Mouse (Mus musculus) gastrocnemius, adult 8-10 months (tissue): ENCODE measurements at regions not wholly inside any gene's neighbourhood (a gene's known extent, or its start where the extent isn't known, plus 50 kb on each side); places are given as distances from the start of the nearest gene placed in this dataset.

ENCODE experiments used
- DNase-seq, 2 experiments: peaks; one replicate each; pipeline ENCODE4 v3.0.0; 2022; ENCODE audit warnings: low spot score in 2 of 2

DNA sequence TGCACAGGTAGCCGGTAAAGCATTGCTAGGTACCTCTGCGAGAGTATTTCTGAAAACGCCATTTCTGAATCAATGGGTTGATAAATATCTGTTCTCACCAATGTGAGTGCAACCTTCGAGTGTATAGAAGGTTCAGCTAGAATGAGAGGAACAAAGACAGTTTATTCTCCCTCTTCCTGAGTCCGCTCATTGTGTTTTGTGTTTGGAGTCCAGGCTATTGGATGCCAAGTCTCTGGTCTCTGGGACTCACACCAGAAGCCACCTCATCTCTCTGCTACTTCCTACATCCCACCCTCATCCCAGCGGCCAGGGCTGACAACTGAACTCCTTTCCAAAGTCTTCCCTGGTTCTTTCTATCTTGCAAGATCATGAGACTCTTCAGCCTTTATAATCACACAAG, 62.7 kb downstream of the Lrrc30 start:
- no peak for DNase-seq

DNA sequence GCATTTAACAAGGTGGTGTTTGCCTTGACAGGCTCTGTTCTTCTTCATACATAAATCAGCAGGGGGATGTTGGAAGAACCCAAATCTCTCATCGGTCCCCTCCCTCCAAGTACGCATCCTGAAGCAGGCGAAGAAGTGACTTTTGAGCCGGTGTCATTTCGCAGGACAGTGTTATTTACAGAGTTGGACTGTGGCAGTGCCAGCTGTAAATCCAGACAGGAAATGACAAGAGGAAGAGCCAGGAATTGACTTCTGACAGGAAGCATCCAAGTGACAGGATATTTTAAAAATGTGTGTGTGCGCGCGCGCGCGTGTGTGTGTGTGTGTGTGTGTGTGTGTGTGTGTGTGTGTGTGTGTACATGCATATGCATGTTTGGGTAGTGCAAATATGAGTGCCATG, 66.3 kb downstream of the Lrrc30 start:
- DNase-seq, result no peak

DNA sequence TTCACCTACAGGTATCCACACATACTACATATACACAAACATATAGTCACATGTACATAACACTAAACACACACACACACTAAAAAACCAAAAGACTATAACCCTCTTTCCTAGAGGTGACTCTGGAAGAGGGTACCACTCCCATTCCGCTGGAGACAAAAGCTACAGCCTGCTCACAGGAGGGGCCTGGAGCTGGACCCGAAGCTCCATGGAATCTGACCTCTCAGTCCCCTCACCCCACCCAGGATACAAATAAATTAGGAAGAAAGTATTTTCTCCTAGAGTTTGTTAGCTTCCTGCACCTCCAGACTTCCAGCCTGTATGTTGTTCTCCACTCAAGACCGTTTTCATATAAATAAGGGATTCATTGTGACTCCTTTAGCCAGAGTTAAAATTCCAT, 66.8 kb downstream of the Lrrc30 start:
- no peak for DNase-seq

DNA sequence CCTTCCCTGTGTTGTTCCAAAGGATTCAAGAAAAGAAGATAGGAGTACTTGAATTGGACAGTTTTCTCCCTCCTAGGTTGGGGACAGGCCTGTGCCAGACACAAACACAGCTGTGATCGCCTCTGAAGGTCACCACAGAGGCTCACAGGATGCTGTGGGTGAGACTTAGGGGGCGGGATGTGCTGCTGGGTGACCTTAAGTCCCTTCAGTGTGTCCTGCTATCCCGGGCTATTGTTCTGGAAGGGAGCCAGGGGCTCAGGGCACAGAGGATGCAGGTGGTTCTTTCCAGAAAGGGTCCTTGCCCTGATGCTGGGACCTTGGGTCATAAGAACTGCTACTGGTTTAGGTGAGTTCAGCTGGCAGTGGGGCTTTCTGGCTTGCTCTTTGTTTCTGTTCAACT, 67.7 kb downstream of the Lrrc30 start:
- no peak for DNase-seq

DNA sequence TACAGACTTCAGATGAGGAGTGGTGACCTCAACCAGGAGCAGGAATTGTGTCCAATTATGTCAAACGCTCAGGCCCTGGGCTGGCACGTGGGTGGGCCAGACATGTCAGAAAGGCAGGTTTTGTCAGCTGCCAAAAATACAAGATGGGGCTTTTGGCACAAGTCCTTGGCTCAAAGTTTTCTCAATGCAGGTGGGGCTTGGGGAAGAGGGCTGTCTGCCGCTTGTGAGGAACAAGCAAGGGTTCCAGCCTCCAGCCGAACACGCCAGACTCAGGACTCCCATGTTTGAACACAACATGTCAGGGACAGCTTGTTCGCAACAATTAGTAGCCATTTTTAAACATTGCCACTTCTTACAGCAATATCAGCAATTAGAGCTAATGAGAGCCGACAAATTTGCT, 69.5 kb downstream of the Lrrc30 start:
- DNase-seq, result no peak

DNA sequence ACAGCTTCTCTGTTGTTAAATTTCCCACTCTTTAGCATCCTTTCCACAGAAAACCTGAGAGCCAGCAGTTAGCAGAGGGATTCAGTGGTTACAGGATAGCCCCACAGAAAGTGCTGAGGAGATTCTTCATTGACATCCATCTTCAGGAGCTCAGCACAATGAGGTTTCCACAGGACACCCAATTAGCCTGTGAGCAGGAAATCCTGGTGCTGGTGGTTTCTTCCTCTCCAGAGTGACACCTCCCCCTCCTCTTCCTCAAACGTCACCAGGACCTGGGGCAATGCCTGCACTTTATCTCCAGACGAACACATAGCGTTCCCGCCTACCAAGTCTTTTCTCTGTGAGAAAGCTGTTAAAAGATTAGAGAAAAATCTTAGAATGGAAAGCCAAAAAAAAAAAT, 70.7 kb downstream of the Lrrc30 start:
- DNase-seq, result no peak

DNA sequence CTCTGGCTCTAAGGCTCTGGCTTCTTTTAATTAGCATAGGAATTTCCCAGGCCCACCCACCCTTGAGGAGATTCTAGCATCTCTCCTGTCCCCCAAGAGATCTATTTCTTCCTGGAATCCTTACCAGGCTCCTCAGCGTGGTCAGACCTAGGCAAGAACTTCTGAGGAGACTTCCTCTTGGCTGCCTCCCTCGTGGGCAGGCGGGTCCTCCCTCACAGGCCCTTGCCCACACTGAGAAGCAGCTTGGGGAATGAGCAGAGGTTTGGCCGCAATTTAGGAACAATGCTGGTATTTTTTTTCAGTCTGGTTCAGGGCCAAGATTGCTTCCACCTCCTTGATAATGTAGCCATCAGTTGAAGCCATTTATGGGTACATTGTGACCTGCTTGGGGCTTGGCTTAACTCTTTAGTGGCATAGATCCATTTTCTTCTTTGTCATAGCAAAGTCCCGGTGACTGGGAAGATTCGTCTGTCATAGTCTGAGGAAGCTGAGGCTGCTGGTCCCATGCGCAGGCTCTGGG, 75.1 kb downstream of the Lrrc30 start:
- no peak for DNase-seq

DNA sequence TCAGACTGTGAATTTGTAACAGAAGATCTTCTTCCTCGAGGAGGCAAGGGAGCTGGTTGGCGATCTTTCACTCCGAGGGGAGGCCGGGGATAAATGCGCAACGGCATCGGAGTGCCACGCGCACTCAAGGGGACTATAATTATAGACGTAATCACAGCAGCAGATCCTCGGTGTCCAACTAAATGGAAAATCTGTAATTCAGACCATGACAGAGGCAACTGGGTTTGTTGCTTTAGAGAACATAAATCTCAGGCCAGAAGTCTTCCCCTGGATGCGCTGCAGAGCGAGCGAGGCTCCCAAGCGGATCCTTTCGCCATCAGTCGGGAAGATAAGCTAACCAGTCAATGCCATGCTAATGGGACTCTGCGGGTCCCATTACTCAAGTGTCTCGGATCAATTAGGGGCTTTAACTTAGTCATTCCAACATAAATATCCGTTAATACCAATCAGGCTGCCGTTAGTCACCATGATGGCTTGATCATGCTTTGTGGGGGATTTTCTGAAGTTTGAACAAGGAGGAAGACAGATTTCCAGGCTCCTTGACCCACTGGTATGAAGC, 79.9 kb downstream of the Lrrc30 start:
- no peak for DNase-seq

DNA sequence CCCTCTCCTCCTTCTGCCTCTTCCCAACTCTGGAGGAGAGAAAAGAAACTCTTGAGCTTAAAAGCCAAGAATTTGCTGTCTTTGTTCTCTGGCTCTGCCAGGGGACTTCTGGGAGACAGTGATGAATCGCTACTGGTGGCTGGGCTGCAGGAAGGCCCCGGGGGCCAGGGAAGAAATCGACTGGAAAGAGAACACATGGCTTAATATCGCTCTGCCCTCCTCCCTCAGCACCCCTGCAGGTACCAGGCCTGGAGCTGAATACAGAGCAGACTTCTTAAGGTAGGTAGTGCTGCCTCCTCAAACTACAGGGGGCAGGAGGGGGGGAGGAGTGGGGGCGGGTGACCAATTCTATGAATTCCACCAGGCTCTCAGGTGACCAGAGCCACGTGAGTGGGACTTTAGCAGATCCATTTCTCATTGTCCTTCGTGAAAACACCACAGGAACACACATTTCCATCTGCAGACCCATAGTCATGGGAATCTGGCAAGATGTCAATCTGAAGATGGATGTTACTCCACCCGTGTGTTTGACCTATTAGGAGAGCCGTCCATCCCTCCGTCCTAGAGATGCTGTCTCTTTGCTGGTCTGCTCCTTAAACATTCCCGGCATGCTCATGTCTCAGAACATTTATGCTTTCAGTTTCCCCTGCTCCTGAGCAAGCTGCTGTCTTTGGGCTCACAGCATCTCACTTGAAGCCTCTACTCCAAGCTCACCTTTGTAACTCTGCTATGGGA, 83.4 kb downstream of the Lrrc30 start:
- DNase-seq, result no peak

DNA sequence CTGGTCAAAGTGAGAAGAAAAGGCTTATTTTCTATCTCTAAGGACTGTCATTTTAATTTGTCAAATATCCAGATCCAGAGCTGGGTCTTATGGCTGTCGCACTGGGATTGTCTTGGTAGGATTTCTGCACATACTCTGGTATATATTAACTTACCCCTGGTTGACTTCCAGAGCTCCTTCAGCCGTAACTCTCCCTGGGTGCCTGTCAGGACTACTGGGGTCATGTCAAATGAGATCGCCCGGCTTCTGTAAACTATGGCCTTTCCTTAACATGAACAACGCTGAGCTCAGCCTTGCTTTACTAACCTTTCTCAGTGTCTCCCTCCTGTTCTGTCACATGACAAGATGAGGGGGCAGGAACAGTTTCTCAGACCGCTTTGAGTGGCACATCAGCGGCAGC, 88.1 kb downstream of the Lrrc30 start:
- no peak for DNase-seq

DNA sequence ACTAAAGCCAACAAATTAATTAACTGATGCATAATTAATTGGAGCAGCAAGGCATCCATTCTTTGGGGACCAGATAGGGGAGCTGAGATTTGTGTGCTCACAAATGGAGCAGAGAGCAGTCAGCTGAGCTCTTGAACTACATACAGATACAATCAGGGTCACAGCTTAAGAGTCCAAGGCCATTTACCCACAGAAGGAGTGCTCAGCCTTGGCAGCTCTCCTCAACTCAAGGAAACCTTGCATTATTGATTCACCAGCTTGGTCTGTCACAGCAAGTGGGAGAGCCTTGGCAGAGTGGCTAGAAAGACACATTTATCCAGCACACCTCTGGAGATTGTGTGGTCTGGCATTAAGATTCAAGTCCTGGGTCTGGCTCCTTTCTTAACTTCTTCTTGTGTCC, 100.2 kb downstream of the Lrrc30 start:
- DNase-seq, result no peak

DNA sequence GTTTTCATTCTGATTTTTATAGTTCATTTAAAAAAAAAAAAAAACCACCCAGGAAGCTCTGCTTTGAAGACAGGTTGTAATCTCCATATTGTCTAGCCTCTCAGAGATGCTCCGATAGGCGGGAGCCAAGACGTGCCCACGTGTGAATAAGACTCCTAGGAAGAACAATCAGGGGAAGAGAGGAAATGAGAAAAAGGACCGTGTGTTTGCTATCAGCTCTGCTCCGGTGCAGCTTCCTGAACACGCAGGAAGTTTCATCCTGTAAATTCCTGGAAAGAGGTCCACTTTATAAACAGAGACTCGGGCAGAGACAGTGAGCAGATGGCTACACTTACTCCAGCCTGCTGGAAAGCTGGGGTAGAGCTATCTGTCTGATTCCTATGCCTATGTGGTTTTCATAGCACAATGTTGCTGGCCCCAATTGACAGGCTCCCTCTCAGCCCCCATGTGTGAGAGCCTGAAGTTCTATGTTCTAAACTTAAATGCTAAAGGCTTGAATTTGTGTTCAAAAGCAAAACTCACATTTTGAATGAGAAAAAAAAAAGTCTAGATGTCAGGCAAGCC, 111.6 kb downstream of the Lrrc30 start:
- no peak for DNase-seq

DNA sequence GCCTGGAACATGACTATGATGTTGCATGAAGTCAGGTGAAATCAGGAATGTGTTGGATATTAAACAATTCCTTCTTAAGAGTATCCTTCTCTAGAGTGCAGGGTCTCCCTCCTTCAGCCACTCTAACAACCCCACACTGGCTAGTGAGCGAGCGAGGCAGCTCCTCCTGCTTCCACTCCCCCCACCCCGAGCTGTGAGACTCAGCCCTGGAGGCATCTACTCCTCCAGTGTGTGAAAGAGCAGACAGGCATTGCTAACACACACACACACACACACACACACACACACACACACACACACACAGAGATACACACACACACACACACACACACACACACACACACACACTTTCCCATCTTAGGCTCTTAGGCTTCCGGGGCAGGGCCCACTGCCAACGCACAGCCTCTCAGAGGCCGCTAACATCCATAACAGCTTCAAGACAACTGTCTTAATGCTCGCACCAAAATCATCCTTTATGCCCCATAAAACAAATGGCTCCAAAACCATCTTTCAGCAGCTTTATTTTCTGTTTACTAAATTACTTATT, 116.8 kb downstream of the Lrrc30 start:
- DNase-seq, result no peak

DNA sequence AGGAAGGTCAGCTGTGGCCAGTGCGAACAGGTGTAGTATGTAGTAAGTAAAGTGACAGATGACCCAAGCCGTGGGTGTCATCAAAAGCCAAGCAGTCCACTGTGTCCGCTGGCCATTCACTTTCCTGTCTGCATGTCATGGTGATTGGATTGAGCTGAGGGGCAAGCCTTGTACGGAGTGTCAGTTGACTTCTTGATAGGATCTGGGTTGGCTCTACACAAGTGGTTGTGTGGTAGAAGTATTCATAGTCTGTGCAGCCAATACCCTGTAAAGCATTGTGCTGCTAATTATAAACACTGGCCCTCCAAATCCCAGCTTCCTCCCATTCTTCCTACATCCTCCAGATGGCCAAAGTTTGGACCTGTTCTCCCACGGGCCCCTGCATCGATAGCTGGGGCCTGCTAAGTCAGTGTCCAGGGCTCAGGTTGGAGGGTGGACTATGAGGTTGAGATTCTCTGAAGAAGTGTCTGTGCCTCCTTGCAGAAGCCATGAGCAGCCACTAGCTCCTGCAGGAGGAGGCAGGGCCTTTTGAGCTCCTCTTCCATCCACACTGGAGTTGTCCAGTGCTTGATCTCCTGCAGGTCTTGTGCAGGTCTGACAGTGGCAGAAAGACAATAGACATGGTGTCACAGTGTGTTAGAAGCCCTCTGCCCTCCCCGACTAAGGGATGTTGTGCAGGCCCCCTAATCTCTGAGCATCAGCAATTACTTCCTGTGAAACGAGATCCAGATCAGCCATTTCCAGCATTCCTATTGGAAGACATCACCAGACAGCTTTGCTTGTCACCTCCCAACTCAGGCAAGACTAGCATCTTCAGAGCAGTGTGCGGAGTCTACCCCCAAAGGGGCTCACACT, 117.9 kb downstream of the Lrrc30 start:
- no peak for DNase-seq

DNA sequence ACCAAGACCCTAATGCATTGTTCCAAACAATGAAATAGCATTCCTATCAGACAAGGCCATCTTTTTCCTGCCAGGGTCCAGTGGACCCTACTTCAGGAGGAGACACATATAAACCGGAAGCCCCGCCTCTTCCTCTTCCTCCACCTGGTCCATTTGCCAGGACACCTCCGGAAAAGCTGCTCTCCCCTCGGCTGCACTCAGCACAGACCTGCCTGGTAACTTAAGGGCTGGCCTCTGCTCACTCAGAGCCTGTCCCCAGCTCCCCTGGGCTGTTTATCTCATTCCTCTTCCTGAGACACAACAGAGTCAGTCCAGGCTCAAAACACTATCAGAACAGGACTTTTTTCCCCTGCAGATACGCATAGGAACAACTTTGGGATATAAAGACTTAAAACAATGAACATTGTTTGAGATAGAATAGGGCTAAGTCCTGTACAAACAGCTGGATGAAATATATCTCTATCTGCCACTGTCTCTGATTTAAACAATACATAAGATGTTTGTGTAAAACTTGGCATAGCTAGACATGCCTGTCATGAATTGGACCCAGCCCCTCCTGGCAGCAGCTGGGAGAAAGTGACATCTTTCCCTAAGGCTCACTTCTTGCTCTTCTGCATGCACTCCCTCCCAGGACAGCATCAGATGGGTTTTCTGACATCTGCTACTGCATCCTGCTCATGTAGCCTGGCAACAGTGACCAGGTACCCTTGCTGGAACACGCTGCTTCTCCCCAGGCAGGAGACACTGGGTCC, 119.6 kb downstream of the Lrrc30 start:
- DNase-seq, result peak in 1 of 2 experiments; percentile 19

DNA sequence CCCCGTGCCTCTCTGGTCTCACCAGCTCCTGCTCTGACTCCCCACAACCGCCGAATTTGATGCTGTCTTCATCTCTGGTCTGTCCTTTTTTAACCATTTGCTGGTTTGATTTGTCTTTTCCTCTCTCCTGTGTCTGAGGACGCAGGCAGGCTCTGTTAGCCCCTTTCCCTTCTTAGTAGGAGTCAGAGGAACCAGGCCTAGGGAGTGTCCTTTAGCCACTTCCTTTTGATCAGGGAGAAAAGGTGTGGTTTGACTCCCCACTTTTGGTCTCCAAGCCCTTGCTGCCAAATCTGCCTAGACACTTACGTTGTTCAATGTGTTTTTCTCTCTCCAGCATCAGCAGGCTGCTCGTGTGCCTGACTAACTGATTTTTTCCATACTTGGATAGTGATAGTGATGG, 120.5 kb downstream of the Lrrc30 start:
- DNase-seq, result no peak

DNA sequence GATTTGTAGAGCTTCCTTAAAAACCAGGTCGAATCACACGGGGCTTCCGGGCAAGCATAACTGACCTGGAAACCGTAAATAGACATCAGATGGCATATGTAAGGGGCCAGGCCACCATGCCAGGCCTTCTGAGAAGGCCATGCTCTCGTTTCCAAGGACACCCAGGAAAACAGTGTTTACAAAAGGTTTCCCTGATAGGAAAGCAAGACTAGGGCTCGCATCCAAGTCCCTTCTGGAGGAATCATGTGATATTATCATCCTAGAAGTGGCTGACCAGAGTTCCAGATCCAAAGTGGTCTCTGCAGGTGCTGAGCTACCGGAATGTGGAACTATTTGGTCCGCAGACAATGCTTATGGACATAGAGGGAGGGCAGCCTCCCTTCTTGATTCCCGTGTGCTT, 122.6 kb downstream of the Lrrc30 start:
- DNase-seq, result no peak

DNA sequence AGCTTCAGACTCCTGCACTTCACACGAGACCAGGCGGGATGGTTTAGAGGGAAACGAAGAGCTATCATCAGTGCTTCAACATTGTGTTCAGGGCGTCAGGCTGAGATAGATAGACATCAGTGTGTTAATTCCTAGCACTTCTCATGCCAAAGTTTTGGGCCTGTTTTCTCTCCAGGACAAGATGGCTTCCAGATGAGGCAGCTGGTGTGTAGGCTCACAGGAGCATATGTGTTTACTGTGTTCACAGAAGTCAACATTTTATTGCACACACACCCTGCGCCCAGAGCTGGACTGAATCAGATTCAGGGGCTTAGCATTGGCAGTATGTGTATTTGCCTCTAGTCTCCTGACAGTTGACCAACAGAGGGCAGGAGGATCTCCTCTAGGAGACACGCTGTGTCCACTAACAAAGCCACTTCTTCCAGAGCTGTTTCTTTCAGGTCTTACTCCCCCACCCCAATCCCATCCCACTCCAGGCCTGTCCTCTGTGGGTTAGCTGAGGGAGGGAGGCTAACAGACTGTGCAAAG, 123.4 kb downstream of the Lrrc30 start:
- no peak for DNase-seq

DNA sequence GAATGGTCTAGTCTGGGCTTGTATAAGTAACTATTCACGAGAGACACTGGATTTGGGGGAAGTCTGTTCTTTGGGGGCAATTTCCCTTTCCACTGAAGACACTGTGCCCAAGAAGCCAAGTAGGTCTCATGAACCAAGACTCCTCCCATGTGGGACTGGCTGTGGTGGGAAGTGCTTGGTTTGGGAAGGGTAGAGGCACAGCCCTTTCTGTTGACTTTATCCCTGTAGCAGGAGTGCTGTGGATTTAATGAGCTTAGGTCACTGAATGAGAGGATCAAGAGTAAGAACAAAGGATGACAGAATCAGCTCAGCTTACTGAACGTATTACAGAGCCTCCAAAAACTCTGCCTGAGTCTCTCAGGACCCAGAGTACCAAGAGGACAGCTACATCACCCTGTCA, 124.2 kb downstream of the Lrrc30 start:
- DNase-seq, result no peak

DNA sequence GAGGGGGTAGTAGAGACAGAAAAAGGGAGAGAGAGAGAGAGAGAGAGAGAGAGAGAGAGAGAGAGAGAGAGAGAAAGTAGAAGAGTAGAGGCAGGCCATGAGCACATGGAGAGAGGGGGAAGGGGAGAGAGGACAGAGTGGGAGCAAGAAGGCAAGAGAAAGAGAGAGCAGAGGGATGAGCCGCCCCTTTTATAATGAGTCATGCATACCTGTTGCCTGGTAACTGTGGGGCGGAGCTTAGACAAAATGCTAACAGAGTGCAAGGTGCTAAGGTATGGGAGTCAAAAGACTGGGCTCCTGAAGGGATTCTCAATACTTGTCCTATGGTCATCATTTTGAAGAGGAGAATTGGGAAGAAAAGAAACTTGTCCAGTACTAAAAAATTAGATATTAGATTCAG, 126.1 kb downstream of the Lrrc30 start:
- no peak for DNase-seq

DNA sequence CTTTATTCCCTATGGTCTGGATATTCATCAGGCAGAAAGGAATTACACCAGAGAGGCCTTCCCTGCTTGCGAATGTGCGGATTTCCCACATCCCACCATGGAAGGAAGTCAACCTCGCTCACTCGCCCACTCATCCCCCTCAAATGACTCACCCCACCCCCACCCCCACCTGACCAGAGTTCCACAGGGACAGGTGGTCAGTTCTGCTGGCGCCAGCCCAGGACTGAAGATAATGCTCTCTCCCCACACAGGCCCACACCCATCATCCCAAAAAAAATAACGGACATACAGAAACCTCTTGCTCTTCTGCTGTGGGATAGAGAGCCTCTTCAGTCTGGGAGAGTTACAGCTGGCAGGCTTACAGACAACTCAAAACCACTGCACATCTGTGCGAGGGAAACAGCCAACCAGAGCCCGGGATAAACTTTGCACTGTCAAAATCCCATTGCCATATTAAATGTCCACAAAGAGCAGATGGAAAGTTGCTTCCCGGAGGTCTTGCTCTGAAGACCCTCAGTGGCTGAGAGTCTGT, 128.0 kb downstream of the Lrrc30 start:
- no peak for DNase-seq
